In genomic region chr6:134773292-134773893, GRCm38 (mm10) we compare ENCODE assay signal across 19 mouse cellular contexts. TPM values are rescaled to one million over a fixed set of nuclear protein-coding genes. Genes with fewer than 3 reads are reported as not detected.
A peak's percentile ranks its signal among the peaks of the same experiment; 100 is the strongest.
DNase-seq lines count a peak whose midpoint lies in the region; ATAC-seq and TF ChIP-seq lines count a peak whose summit lies in the region.
"Had no signal": no experiment of that assay in that cellular context is flagged by ENCODE, and none has a peak within 500 bp of the region (broad histone marks: within the 10 kb centered on the region; RNA-seq: fewer than 3 reads in every experiment).

No protein-coding gene starts in this region.

- no peak for TF ChIP-seq EP300 in stomach, postnatal 0 days (optimal IDR thresholded peaks at IDR 0.05)

- 59% methylated on average over 1 of the region's 1 CpGs for WGBS in heart, embryonic 14.5 days
- 80% methylated on average over 1 of the region's 1 CpGs for WGBS in stomach, embryonic 15.5 days
- 70% methylated on average over 1 of the region's 1 CpGs for WGBS in stomach, postnatal 0 days

- DNase-seq in gastrocnemius, adult 2 months: no peak
- no peak for DNase-seq in gastrocnemius, postnatal 10 days
- no peak for DNase-seq in heart, postnatal 14 days
- DNase-seq in stomach, postnatal 0 days (ENCODE audit: low spot score): no peak
- DNase-seq in spleen, adult 18-20 months: no peak
- no peak for DNase-seq in lung, postnatal 14 days
- DNase-seq: forebrain, postnatal 0 days; right cerebral cortex, adult 18-20 months; right cerebral cortex, postnatal 4 days had no signal

- peaks cover 5% of the 10 kb centered on the region; the same call in 1 of the 2 replicates for H3K36me3 ChIP-seq in heart, embryonic 14.5 days (ENCODE audit: control insufficient read depth, insufficient read depth, low read length)
- H3K36me3 ChIP-seq in stomach, embryonic 15.5 days: no peaks in the 10 kb centered on the region
- no peaks in the 10 kb centered on the region for H3K36me3 ChIP-seq in stomach, postnatal 0 days (ENCODE audit: control insufficient read depth, insufficient read depth, low read length)
- H3K36me3 ChIP-seq: embryonic facial prominence, embryonic 12.5 days; hindbrain, embryonic 12.5 days; limb, embryonic 10.5 days; midbrain, embryonic 10.5 days had no signal

- no peak overlapping the region for H3K4me3 ChIP-seq in gastrocnemius, adult 2 months
- no peak overlapping the region for H3K4me3 ChIP-seq in heart, embryonic 14.5 days (ENCODE audit: control insufficient read depth in 1 of 2, insufficient read depth in 1 of 2, low read depth in 1 of 2, low read length in 2 of 2)
- no peak overlapping the region for H3K4me3 ChIP-seq in stomach, embryonic 15.5 days (replicated peaks)
- H3K4me3 ChIP-seq in stomach, postnatal 0 days (ENCODE audit: low read depth, low read length): no peak overlapping the region
- H3K4me3 ChIP-seq: embryonic facial prominence, embryonic 12.5 days; hindbrain, embryonic 12.5 days; limb, embryonic 10.5 days; midbrain, embryonic 10.5 days; myocyte had no signal

- 0 out of 2 replicates have a peak overlapping the region, but pooled peaks have one; percentile 19 for H3K4me2 ChIP-seq in heart, embryonic 14.5 days (ENCODE audit: low read length)
- no peak overlapping the region for H3K4me2 ChIP-seq in stomach, embryonic 15.5 days
- no peak overlapping the region for H3K4me2 ChIP-seq in stomach, postnatal 0 days (replicated peaks; ENCODE audit: low read depth)
- H3K4me2 ChIP-seq: embryonic facial prominence, embryonic 12.5 days; hindbrain, embryonic 12.5 days had no signal

- H3K27me3 ChIP-seq in heart, embryonic 14.5 days (ENCODE audit: control insufficient read depth, insufficient read depth, low read length): no peaks in the 10 kb centered on the region
- H3K27me3 ChIP-seq in stomach, embryonic 15.5 days (replicated peaks): no peaks in the 10 kb centered on the region
- H3K27me3 ChIP-seq in stomach, postnatal 0 days (ENCODE audit: control insufficient read depth, insufficient read depth, low read length): no peaks in the 10 kb centered on the region
- H3K27me3 ChIP-seq: embryonic facial prominence, embryonic 12.5 days; hindbrain, embryonic 12.5 days had no signal

- H3K9ac ChIP-seq in heart, embryonic 14.5 days (ENCODE audit: low read length): no peak overlapping the region
- H3K9ac ChIP-seq in stomach, embryonic 15.5 days: no peak overlapping the region
- no peak overlapping the region for H3K9ac ChIP-seq in stomach, postnatal 0 days (ENCODE audit: low read length)
- H3K9ac ChIP-seq: embryonic facial prominence, embryonic 12.5 days; forebrain, postnatal 0 days; hindbrain, embryonic 12.5 days had no signal

- H3K4me1 ChIP-seq in heart, embryonic 14.5 days (ENCODE audit: control insufficient read depth in 2 of 2, insufficient read depth in 2 of 2, low read length in 2 of 2): peaks cover 5 to 16% of the 10 kb centered on the region in 2 experiments
- H3K4me1 ChIP-seq in stomach, embryonic 15.5 days: no peaks in the 10 kb centered on the region
- H3K4me1 ChIP-seq in stomach, postnatal 0 days (replicated peaks; ENCODE audit: control insufficient read depth, insufficient read depth): no peaks in the 10 kb centered on the region
- H3K4me1 ChIP-seq: limb, embryonic 10.5 days; midbrain, embryonic 10.5 days had no signal

- H3K27ac ChIP-seq in gastrocnemius, adult 2 months: peak overlapping the region; percentile 56
- H3K27ac ChIP-seq in heart, embryonic 14.5 days (replicated peaks in 1 of 2; ENCODE audit: control insufficient read depth in 1 of 2, insufficient read depth in 1 of 2, low read depth in 2 of 2, low read length in 2 of 2): peak overlapping the region in 1 of 2 experiments; percentile 78; a peak in 1 of 4 replicates
- 0 out of 2 replicates have a peak overlapping the region, but pooled peaks have one; percentile 11 for H3K27ac ChIP-seq in stomach, embryonic 15.5 days
- no peak overlapping the region for H3K27ac ChIP-seq in stomach, postnatal 0 days (replicated peaks)
- H3K27ac ChIP-seq: embryonic facial prominence, embryonic 12.5 days; hindbrain, embryonic 12.5 days; kidney, postnatal 0 days; limb, embryonic 10.5 days; midbrain, embryonic 10.5 days had no signal

- intact Hi-C loops in gastrocnemius, adult 2 months (cut with DNase I): no loop called here
- intact Hi-C loops in heart, postnatal 14 days (cut with DNase I): no loop called here

- no peak for ATAC-seq in heart, embryonic 14.5 days (ENCODE audit: insufficient number of reproducible peaks, insufficient read depth, low FRiP score, low read depth)
- no peak for ATAC-seq in stomach, embryonic 15.5 days (ENCODE audit: insufficient read depth, low FRiP score, low read depth)
- no peak for ATAC-seq in stomach, postnatal 0 days (ENCODE audit: low FRiP score, low TSS enrichment)
- ATAC-seq: activated CD4-positive, CD25-positive, alpha-beta regulatory T cell, adult 4 months; forebrain, postnatal 0 days; midbrain, embryonic 16.5 days had no signal

- TF ChIP-seq CTCF in gastrocnemius, adult 2 months (IDR thresholded peaks at IDR 0.05): peak; percentile 20; the same call in 1 of the 2 replicates
- TF ChIP-seq CTCF in stomach, postnatal 0 days (IDR thresholded peaks at IDR 0.05; ENCODE audit: low read depth): no peak

- no peaks in the 10 kb centered on the region for H3K9me3 ChIP-seq in heart, embryonic 14.5 days (ENCODE audit: control insufficient read depth, low read length)
- no peaks in the 10 kb centered on the region for H3K9me3 ChIP-seq in stomach, embryonic 15.5 days
- H3K9me3 ChIP-seq in stomach, postnatal 0 days (ENCODE audit: control insufficient read depth, low read length): no peaks in the 10 kb centered on the region
- H3K9me3 ChIP-seq: embryonic facial prominence, embryonic 12.5 days; hindbrain, embryonic 12.5 days; limb, embryonic 10.5 days; midbrain, embryonic 10.5 days had no signal

RNA-seq across cellular contexts. Expression of gene Dusp16, which starts 19.0 kb away (rescaled TPM):
- 10 to 100 TPM; 11.4 to 19.4 TPM for total RNA-seq in gastrocnemius, adult 2 months (2021)
- total RNA-seq in gastrocnemius, postnatal 10 days (2021): 10 to 100 TPM; 15.1 to 18.4 TPM
- 19.7 and 22.2 TPM in 2 replicates for polyA plus RNA-seq in heart, embryonic 14.5 days (2014; fragmentation: Nextera tagmentation; extraction: Ambion mirVana)
- total RNA-seq in heart, postnatal 14 days (2021): 10 to 100 TPM; 22.6 to 22.7 TPM
- polyA plus RNA-seq in stomach, embryonic 15.5 days (2015; fragmentation: Nextera tagmentation; extraction: Ambion mirVana): 15.6 and 15.7 TPM in 2 replicates
- 8.6 and 10.6 TPM in 2 replicates for polyA plus RNA-seq in stomach, postnatal 0 days (2015; fragmentation: Nextera tagmentation; extraction: Ambion mirVana)

RNA-seq across cellular contexts. Expression of gene Crebl2, which starts 56.6 kb away (rescaled TPM):
- 10 to 100 TPM; 10.4 to 10.9 TPM for total RNA-seq in gastrocnemius, adult 2 months (2021)
- total RNA-seq in gastrocnemius, postnatal 10 days (2021): 1 to 10 TPM; 3.9 to 4.6 TPM
- polyA plus RNA-seq in heart, embryonic 14.5 days (2014; fragmentation: Nextera tagmentation; extraction: Ambion mirVana): 1.6 and 1.8 TPM in 2 replicates
- 1 to 10 TPM; 6.5 to 8.6 TPM for total RNA-seq in heart, postnatal 14 days (2021)
- polyA plus RNA-seq in stomach, embryonic 15.5 days (2015; fragmentation: Nextera tagmentation; extraction: Ambion mirVana): 3.6 TPM in 2 replicates
- 4.3 and 4.7 TPM in 2 replicates for polyA plus RNA-seq in stomach, postnatal 0 days (2015; fragmentation: Nextera tagmentation; extraction: Ambion mirVana)
